Mouse (Mus musculus) kidney, postnatal 0 days (tissue): Measurements from ENCODE around the gene Plaa. TPM values are rescaled to one million over a fixed set of nuclear protein-coding genes. Genes with fewer than 3 reads are reported as not detected.

Experiments
- ATAC-seq: fragments of 200-750 bp; cut with Nextera tagmentation; replicated peaks from 2 replicates; pipeline ENCODE4 v1.8.0; 2017; ENCODE audit warnings: low read depth, moderate number of reproducible peaks, moderate TSS enrichment, moderate library complexity; ENCODE audit not compliant: low FRiP score
- DNase-seq: peaks from one replicate; pipeline ENCODE4 v3.0.0-alpha.2; 2016; ENCODE audit warnings: low spot score
- H3K27ac ChIP-seq: fragments of 300-500 bp; sonication (generic); 2 replicates; pipeline ENCODE4 v1.5.1; 2014; ENCODE audit warnings: mild to moderate bottlenecking
- H3K27me3 ChIP-seq: fragments of 300-500 bp; sonication (generic); 2 replicates; pipeline ENCODE4 v1.6.1; 2014; ENCODE audit warnings: low read length, mixed read lengths; ENCODE audit not compliant: insufficient read depth
- H3K36me3 ChIP-seq: fragments of 300-500 bp; sonication (generic); 2 replicates; pipeline ENCODE4 v1.6.1; 2014; ENCODE audit warnings: low read length, mixed read lengths; ENCODE audit not compliant: insufficient read depth
- H3K4me1 ChIP-seq: fragments of 300-500 bp; sonication (generic); replicated peaks from 2 replicates; pipeline ENCODE4 v1.6.1; 2014; ENCODE audit warnings: antibody characterized with exemption, low read length, mixed read lengths; ENCODE audit not compliant: insufficient read depth
- H3K4me2 ChIP-seq: fragments of 300-500 bp; sonication (generic); 2 replicates; pipeline ENCODE4 v1.6.1; 2014; ENCODE audit warnings: mild to moderate bottlenecking, low read length, moderate library complexity, mixed read lengths
- H3K4me3 ChIP-seq: fragments of 300-500 bp; sonication (generic); replicated peaks from 2 replicates; pipeline ENCODE4 v1.5.1; 2014; ENCODE audit warnings: low read depth, low read length
- H3K9ac ChIP-seq: fragments of 300-500 bp; sonication (generic); 2 replicates; pipeline ENCODE4 v1.6.1; 2014; ENCODE audit warnings: low read depth, low read length
- H3K9me3 ChIP-seq: fragments of 300-500 bp; sonication (generic); replicated peaks from 2 replicates; pipeline ENCODE4 v1.6.1; 2016; ENCODE audit warnings: low read length, inconsistent platforms, mixed read lengths
- CTCF ChIP-seq: IDR thresholded peaks from 2 replicates; pipeline ENCODE4 v1.5.1; 2016; ENCODE audit warnings: antibody characterized with exemption, low read depth, mild to moderate bottlenecking, moderate library complexity
- WGBS: fragments of 180-500 bp; shearing (Covaris S2); extraction: QIAGEN DNeasy Blood & Tissue Kit; methylation state at CpG from one replicate; pipeline ENCODE4 v1.1.7; 2014; 5-methylcytosine and 5-hydroxymethylcytosine counted together
- polyA plus RNA-seq: library from polyadenylated mRNA; unstranded; fragments of >200 nt; fragmentation: Nextera tagmentation; extraction: Ambion mirVana; gene quantifications from 2 replicates; pipeline ENCODE4 v1.2.1, GENCODE M21; 2015

Plaa gene
- polyA plus RNA-seq, 1 experiment from 2014 or later: 60.9 TPM

DNA sequence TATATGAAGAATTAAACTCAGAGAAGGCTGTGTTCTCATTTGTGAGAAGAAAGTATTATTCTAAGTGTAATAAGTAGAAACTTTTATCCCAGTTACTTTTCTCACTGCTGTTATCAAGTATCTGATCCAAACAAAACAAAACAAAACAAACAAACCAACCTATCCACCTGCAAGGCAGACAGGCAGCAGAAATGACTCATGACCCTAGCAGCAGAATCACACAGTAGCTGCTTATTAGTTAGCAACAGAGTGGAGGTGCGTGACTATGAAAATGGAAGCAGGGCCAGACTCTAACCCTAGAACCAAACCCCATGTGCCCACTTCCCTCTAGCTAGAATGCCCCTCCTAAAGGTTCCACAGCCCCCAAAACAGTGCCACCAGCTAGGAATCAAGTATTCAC is 73.6 kb downstream of the Plaa start:
- Histone ChIP-seq H3K27me3 (no peaks in the 10 kb centered on the region), H3K4me1 (no peaks in the 10 kb centered on the region), H3K9ac (no peak overlapping the region), H3K36me3 (no peaks in the 10 kb centered on the region), H3K4me2 (no peak overlapping the region), H3K4me3 (no peak overlapping the region), H3K27ac (no peak overlapping the region), H3K9me3 (no peaks in the 10 kb centered on the region)
- ATAC-seq (no peak), DNase-seq (no peak)
- no peak for TF ChIP-seq CTCF
- 96% methylated on average over 1 of the region's 1 CpGs for WGBS

DNA sequence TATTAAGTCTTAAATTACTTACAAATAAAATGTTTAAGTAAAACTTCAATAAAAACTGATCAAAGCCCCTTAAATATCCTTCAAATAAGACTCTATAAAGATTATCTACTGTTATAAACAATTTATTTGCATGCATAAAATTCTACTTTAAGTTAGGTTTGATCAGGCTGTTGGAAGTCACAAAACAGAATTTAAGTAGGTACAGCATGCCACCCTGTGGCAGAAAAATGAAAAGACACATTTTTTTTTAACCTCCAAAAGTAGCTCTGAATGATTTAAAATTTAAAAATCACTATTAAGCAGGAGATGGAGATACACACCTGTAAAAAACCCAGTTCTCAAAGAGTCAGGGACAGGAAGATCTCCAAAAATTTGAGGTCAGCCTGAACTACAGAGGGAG is 79.7 kb downstream of the Plaa start:
- ATAC-seq (no peak), DNase-seq (peak; percentile 48)
- Histone ChIP-seq H3K27ac (no peak overlapping the region), H3K9ac (no peak overlapping the region), H3K4me2 (no peak overlapping the region), H3K36me3 (no peaks in the 10 kb centered on the region), H3K4me3 (no peak overlapping the region), H3K9me3 (no peaks in the 10 kb centered on the region), H3K27me3 (no peaks in the 10 kb centered on the region), H3K4me1 (no peaks in the 10 kb centered on the region)
- TF ChIP-seq CTCF: peak; percentile 65

DNA sequence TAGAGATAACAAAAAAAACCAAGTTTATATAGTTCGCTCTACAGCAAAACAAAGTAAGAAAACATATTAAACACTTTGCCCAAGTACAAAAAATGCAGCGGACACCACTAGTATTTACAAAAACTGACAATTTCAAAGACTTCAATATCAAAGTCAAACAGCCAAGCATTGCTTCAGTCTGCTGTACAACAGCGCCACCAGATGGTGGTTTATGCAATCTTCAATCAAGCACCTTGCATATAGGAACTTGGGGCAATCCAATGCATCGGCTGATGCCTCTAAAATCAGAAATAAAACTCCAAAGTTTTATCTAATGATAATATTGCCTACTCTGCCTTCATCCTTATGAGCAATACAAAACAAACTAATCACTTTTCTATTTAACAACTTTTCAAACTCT is 85.4 kb downstream of the Plaa start:
- DNase-seq (peak; percentile 71), ATAC-seq (no peak)
- Histone ChIP-seq H3K36me3 (no peaks in the 10 kb centered on the region), H3K4me3 (no peak overlapping the region), H3K9me3 (no peaks in the 10 kb centered on the region), H3K27me3 (no peaks in the 10 kb centered on the region), H3K4me2 (no peak overlapping the region), H3K27ac (no peak overlapping the region), H3K4me1 (no peaks in the 10 kb centered on the region), H3K9ac (no peak overlapping the region)
- 60% methylated on average over 4 of the region's 4 CpGs for WGBS
- TF ChIP-seq CTCF: peak; percentile 77

Other genes starting within 250 kb of the Plaa start
- gene Gm10306, start 46.7 kb downstream of the Plaa start, polyA plus RNA-seq: 0.74 TPM in 1 of 2 replicates, not detected in the other
- 18.2 and 18.4 TPM in 2 replicates for gene Caap1, start 46.4 kb downstream of the Plaa start, polyA plus RNA-seq
- gene Ift74, start 11.2 kb upstream of the Plaa start, polyA plus RNA-seq: 48.1 and 50.8 TPM in 2 replicates
- gene Lrrc19, start 46.9 kb upstream of the Plaa start, polyA plus RNA-seq: 14.0 and 14.3 TPM in 2 replicates
- gene Tek, start 136.0 kb upstream of the Plaa start, polyA plus RNA-seq: 26.8 and 27.7 TPM in 2 replicates